Mouse (Mus musculus) lung, postnatal 0 days (tissue): ENCODE measurements around the gene Gm11985. TPM values are rescaled to one million over a fixed set of nuclear protein-coding genes. Genes with fewer than 3 reads are reported as not detected.

Experiments used
- ATAC-seq: fragments of 200-750 bp; cut with Nextera tagmentation; 2 replicates; pipeline ENCODE4 v1.8.0; 2017; ENCODE audit warnings: moderate library complexity
- DNase-seq: peaks from one replicate; pipeline ENCODE4 v3.0.0-alpha.2; 2016; ENCODE audit warnings: low spot score
- H3K27ac ChIP-seq: fragments of 300-500 bp; sonication (generic); 2 replicates; pipeline ENCODE4 v1.5.1; 2014; ENCODE audit warnings: antibody characterized with exemption, mild to moderate bottlenecking, low read length, mixed read lengths
- H3K27me3 ChIP-seq: fragments of 300-500 bp; sonication (generic); replicated peaks from 2 replicates; pipeline ENCODE4 v1.6.1; 2014; ENCODE audit warnings: low read length, mixed read lengths; ENCODE audit not compliant: insufficient read depth
- H3K36me3 ChIP-seq: fragments of 300-500 bp; sonication (generic); 2 replicates; pipeline ENCODE4 v1.6.1; 2014; ENCODE audit warnings: low read length, mixed read lengths; ENCODE audit not compliant: insufficient read depth
- H3K4me1 ChIP-seq: fragments of 300-500 bp; sonication (generic); 2 replicates; pipeline ENCODE4 v1.6.1; 2014; ENCODE audit warnings: antibody characterized with exemption, low read depth, low read length, mixed read lengths; ENCODE audit not compliant: insufficient read depth
- H3K4me2 ChIP-seq: fragments of 300-500 bp; sonication (generic); replicated peaks from 2 replicates; pipeline ENCODE4 v1.6.1; 2014; ENCODE audit warnings: low read depth, mild to moderate bottlenecking, low read length, moderate library complexity, mixed read lengths
- H3K4me3 ChIP-seq: fragments of 300-500 bp; sonication (generic); 2 replicates; pipeline ENCODE4 v1.5.1; 2014; ENCODE audit warnings: low read depth, low read length
- H3K9ac ChIP-seq: fragments of 300-500 bp; sonication (generic); replicated peaks from 2 replicates; pipeline ENCODE4 v1.6.1; 2014; ENCODE audit warnings: low read depth, mild to moderate bottlenecking
- H3K9me3 ChIP-seq: fragments of 300-500 bp; sonication (generic); 2 replicates; pipeline ENCODE4 v1.6.1; 2016; ENCODE audit warnings: low read length, mixed read lengths
- CTCF ChIP-seq: IDR thresholded peaks from 2 replicates; pipeline ENCODE4 v1.5.1; 2016; ENCODE audit warnings: antibody characterized with exemption, mild to moderate bottlenecking
- EP300 ChIP-seq: IDR thresholded peaks from 2 replicates; pipeline ENCODE4 v1.6.1; 2016; ENCODE audit warnings: antibody characterized with exemption, mild to moderate bottlenecking, control low read depth
- WGBS: fragments of 180-500 bp; shearing (Covaris S2); extraction: QIAGEN DNeasy Blood & Tissue Kit; methylation state at CpG from one replicate; pipeline ENCODE4 v1.1.7; 2014; 5-methylcytosine and 5-hydroxymethylcytosine counted together
- polyA plus RNA-seq: library from polyadenylated mRNA; unstranded; fragments of >200 nt; fragmentation: Nextera tagmentation; extraction: Ambion mirVana; gene quantifications from 2 replicates; pipeline ENCODE4 v1.2.1, GENCODE M21; 2015

Gene Gm11985
- polyA plus RNA-seq, 1 experiment from 2014 or later, result not detected

GRCm38 (mm10) chr11:7215703-7216102 lies 27.3 kb upstream of the Gm11985 start:
- ATAC-seq (no peak), DNase-seq (peak; percentile 65)
- H3K4me3 ChIP-seq, result no peak overlapping the region
- H3K4me1 ChIP-seq, result 0 out of 2 replicates have a peak, but pooled peaks cover 6% of the 10 kb centered on the region
- H3K27ac ChIP-seq, result no peak overlapping the region
- H3K4me2 ChIP-seq, result no peak overlapping the region
- no peaks in the 10 kb centered on the region for H3K9me3 ChIP-seq
- peaks cover 15% of the 10 kb centered on the region for H3K27me3 ChIP-seq
- TF ChIP-seq EP300 (0 out of 2 replicates have a peak, but pooled peaks have one; percentile 26), CTCF (peak; percentile 79)
- WGBS, result 9% methylated on average over 8 of the region's 8 CpGs
- H3K36me3 ChIP-seq, result no peaks in the 10 kb centered on the region
- H3K9ac ChIP-seq, result no peak overlapping the region

- Histone ChIP-seq H3K27ac (no peak overlapping the region), H3K9ac (no peak overlapping the region), H3K9me3 (no peaks in the 10 kb centered on the region), H3K4me3 (no peak overlapping the region), H3K36me3 (no peaks in the 10 kb centered on the region), H3K27me3 (peaks cover 15% of the 10 kb centered on the region), H3K4me1 (0 out of 2 replicates have a peak, but pooled peaks cover 6% of the 10 kb centered on the region), H3K4me2 (peak overlapping the region; percentile 76; the same call in 1 of the 2 replicates)
- no peak for TF ChIP-seq EP300
- peak; percentile 79 for TF ChIP-seq CTCF
- peak; percentile 84 for DNase-seq
- no peak for ATAC-seq
- 2% methylated on average over 14 of the region's 14 CpGs for WGBS
Observed at GRCm38 (mm10) chr11:7214761-7215160, 26.4 kb upstream of the Gm11985 start.

- Histone ChIP-seq H3K4me1 (0 out of 2 replicates have a peak, but pooled peaks cover 6% of the 10 kb centered on the region), H3K27me3 (peaks cover 15% of the 10 kb centered on the region), H3K4me2 (peak overlapping the region; percentile 76), H3K36me3 (no peaks in the 10 kb centered on the region), H3K27ac (no peak overlapping the region), H3K4me3 (peak overlapping the region; percentile 53), H3K9ac (no peak overlapping the region), H3K9me3 (no peaks in the 10 kb centered on the region)
- ATAC-seq (no peak), DNase-seq (no peak)
- under 1% methylated on average over 12 of the region's 12 CpGs for WGBS
- TF ChIP-seq EP300, result no peak
- no peak for TF ChIP-seq CTCF
Observed at GRCm38 (mm10) chr11:7214342-7214660, 25.9 kb upstream of the Gm11985 start.

GRCm38 (mm10) chr11:7213501-7214341 lies 25.4 kb upstream of the Gm11985 start, which contains the start of gene Igfbp3:
TSS of gene Igfbp3 (minus strand) at chr11:7213923.
- Histone ChIP-seq H3K4me3 (peak within 1 kb of the TSS; percentile 53), H3K36me3 (no peaks in the 10 kb centered on the region), H3K27me3 (peaks cover 15% of the 10 kb centered on the region), H3K27ac (no peak within 1 kb of the TSS), H3K4me1 (0 out of 2 replicates have a peak, but pooled peaks cover 6% of the 10 kb centered on the region), H3K9ac (peak within 1 kb of the TSS; percentile 13; the same call in 1 of the 2 replicates), H3K4me2 (peak within 1 kb of the TSS; percentile 76), H3K9me3 (no peaks in the 10 kb centered on the region)
- DNase-seq (peak; percentile 30), ATAC-seq (peak; percentile 69)
- no peak for TF ChIP-seq CTCF
- 2% methylated on average over 62 of the region's 104 CpGs for WGBS

- Histone ChIP-seq H3K27me3 (peaks cover 15% of the 10 kb centered on the region), H3K4me2 (peak overlapping the region; percentile 76), H3K9ac (peak overlapping the region; percentile 13; the same call in 1 of the 2 replicates), H3K27ac (no peak overlapping the region), H3K36me3 (no peaks in the 10 kb centered on the region), H3K4me3 (peak overlapping the region; percentile 53), H3K4me1 (0 out of 2 replicates have a peak, but pooled peaks cover 6% of the 10 kb centered on the region), H3K9me3 (no peaks in the 10 kb centered on the region)
- DNase-seq (no peak), ATAC-seq (no peak)
- WGBS, result 2% methylated on average over 19 of the region's 19 CpGs
- no peak for TF ChIP-seq EP300
- TF ChIP-seq CTCF, result no peak
Observed at GRCm38 (mm10) chr11:7213161-7213500, 24.8 kb upstream of the Gm11985 start.

- DNase-seq (peak; percentile 25), ATAC-seq (no peak)
- Histone ChIP-seq H3K4me1 (0 out of 2 replicates have a peak, but pooled peaks cover 6% of the 10 kb centered on the region), H3K4me2 (peak overlapping the region; percentile 76), H3K36me3 (no peaks in the 10 kb centered on the region), H3K27ac (no peak overlapping the region), H3K4me3 (peak overlapping the region; percentile 53), H3K9ac (no peak overlapping the region), H3K9me3 (no peaks in the 10 kb centered on the region), H3K27me3 (peaks cover 15% of the 10 kb centered on the region)
- TF ChIP-seq EP300 (no peak), CTCF (no peak)
- WGBS, result 22% methylated on average over 17 of the region's 17 CpGs
Observed at GRCm38 (mm10) chr11:7212126-7212798, 23.9 kb upstream of the Gm11985 start.
